Mouse (Mus musculus) ES-E14 (cell line): Measurements from ENCODE around the gene Sh3pxd2a. TPM values are rescaled to one million over a fixed set of nuclear protein-coding genes. Genes with fewer than 3 reads are reported as not detected.

Experiments
- DNase-seq: peaks from one replicate; pipeline ENCODE4 v3.0.0-alpha.2; 2013; ENCODE audit warnings: low read depth, low spot score
- H3K27ac ChIP-seq: 2 replicates; pipeline ENCODE4 v1.5.1; 2012; ENCODE audit warnings: low read depth, mild to moderate bottlenecking, low read length, moderate library complexity, mixed read lengths; ENCODE audit not compliant: poor library complexity, insufficient read depth, severe bottlenecking
- H3K36me3 ChIP-seq: 2 replicates; pipeline ENCODE4 v1.6.1; 2012; ENCODE audit warnings: mild to moderate bottlenecking, low read length, moderate library complexity, mixed read lengths; ENCODE audit not compliant: control insufficient read depth, poor library complexity, insufficient read depth, severe bottlenecking
- H3K4me1 ChIP-seq, 2 experiments: fragments of 150-350 bp in 1 of 2; sonication (generic) in 1 of 2; 2 replicates each; pipeline ENCODE4 v1.6.1; 2012; ENCODE audit warnings: low read length in 2 of 2, mild to moderate bottlenecking in 1 of 2, mixed read lengths in 1 of 2; ENCODE audit not compliant: control insufficient read depth in 2 of 2, insufficient read depth in 2 of 2, poor library complexity in 1 of 2
- H3K4me3 ChIP-seq, 2 experiments: fragments of 150-350 bp in 1 of 2; sonication (generic) in 1 of 2; 2 replicates each; pipeline ENCODE4 v1.5.1; 2012; ENCODE audit warnings: low read length in 2 of 2, low read depth in 1 of 2, mild to moderate bottlenecking in 1 of 2, mixed read lengths in 1 of 2; ENCODE audit not compliant: insufficient read depth in 1 of 2, poor library complexity in 1 of 2, severe bottlenecking in 1 of 2
- H3K9ac ChIP-seq: 2 replicates; pipeline ENCODE4 v1.6.1; 2012; ENCODE audit warnings: low read depth, mild to moderate bottlenecking, low read length, mixed read lengths; ENCODE audit not compliant: poor library complexity, insufficient read depth, severe bottlenecking
- H3K9me3 ChIP-seq: fragments of 150-350 bp; sonication (generic); 2 replicates; pipeline ENCODE4 v1.6.1; 2012; ENCODE audit warnings: low read depth, mild to moderate bottlenecking, low read length; ENCODE audit not compliant: control insufficient read depth, insufficient read depth
- CHD2 ChIP-seq: IDR thresholded peaks from 2 replicates; pipeline ENCODE4 v1.6.1; 2014; ENCODE audit warnings: mild to moderate bottlenecking, low read depth, low read length, inconsistent platforms
- HCFC1 ChIP-seq: IDR thresholded peaks from 2 replicates; pipeline ENCODE4 v1.6.1; 2012; ENCODE audit warnings: low read length, inconsistent platforms, borderline replicate concordance; ENCODE audit not compliant: insufficient read depth
- MAFK ChIP-seq: IDR thresholded peaks from 2 replicates; pipeline ENCODE4 v1.6.1; 2014; ENCODE audit warnings: mild to moderate bottlenecking, low read depth, low read length, inconsistent platforms; ENCODE audit not compliant: insufficient read depth
- ZC3H11A ChIP-seq: IDR thresholded peaks from 2 replicates; pipeline ENCODE4 v1.6.1; 2012; ENCODE audit warnings: low read depth, mild to moderate bottlenecking, inconsistent platforms, low read length, borderline replicate concordance
- ZNF384 ChIP-seq: IDR thresholded peaks from 2 replicates; pipeline ENCODE4 v1.6.1; 2012; ENCODE audit warnings: low read depth, low read length, inconsistent platforms
- in situ Hi-C, 2 experiments: fragments of 600-800 bp; cut with MboI; formaldehyde crosslinking; loops; one replicate each; pipeline ENCODE4 v1.15.1; 2025; ENCODE audit warnings: low sequenced_read_pairs in 2 of 2, inconsistent platforms in 1 of 2; ENCODE audit not compliant: unreplicated experiment in 2 of 2
- total RNA-seq: library from RNA; depleted of rRNA; stranded (reverse); fragments of 300-350 nt; gene quantifications from 2 replicates; pipeline ENCODE4 v1.2.3, GENCODE M21; 2012

Gene Sh3pxd2a
- total RNA-seq, 1 experiment = 13.0 TPM

GRCm38 (mm10) chr19:47390878-47391277 lies 73.3 kb downstream of the Sh3pxd2a start:
- H3K27ac ChIP-seq = no peak overlapping the region

DNA sequence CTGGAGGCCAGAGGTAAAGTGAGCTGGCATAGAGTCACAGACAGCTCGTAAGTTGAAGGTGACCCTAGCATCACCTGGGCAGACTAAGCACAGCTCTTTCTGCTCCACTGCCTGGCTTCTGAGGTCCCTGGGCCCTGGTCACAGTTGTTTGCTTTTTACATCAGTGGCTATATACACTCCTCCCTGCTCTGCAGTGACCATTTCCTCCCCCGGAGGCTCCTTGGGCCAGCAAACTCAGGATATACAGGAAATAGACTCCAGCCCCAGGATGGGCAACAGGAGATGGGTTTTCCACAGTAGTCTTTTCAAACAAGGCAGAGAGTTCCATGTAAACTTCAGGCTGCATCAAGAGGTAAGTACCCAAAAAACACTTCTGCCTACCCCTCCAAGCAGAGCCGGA lies 76.3 kb downstream of the Sh3pxd2a start:
- no peak overlapping the region for H3K9ac ChIP-seq
- H3K27ac ChIP-seq = no peak overlapping the region
- TF ChIP-seq ZC3H11A = no peak
- TF ChIP-seq ZNF384 = no peak
- TF ChIP-seq MAFK = no peak
- TF ChIP-seq HCFC1 = no peak
- no peak for TF ChIP-seq CHD2
- no peak for DNase-seq
- H3K4me1 ChIP-seq = peaks cover 3 to 12% of the 10 kb centered on the region in 2 experiments; a peak in 2 of 4 replicates
- no peaks in the 10 kb centered on the region for H3K9me3 ChIP-seq
- in situ Hi-C loops = no loop called here
- no peak overlapping the region for H3K4me3 ChIP-seq
- H3K36me3 ChIP-seq = peaks cover 4% of the 10 kb centered on the region; the same call in 1 of the 2 replicates

More at GRCm38 (mm10) chr19:47390878-47391277, 73.3 kb downstream of the Sh3pxd2a start:
- TF ChIP-seq ZC3H11A (no peak), CHD2 (no peak), ZNF384 (no peak), HCFC1 (no peak), MAFK (no peak)
- Histone ChIP-seq H3K36me3 (peaks cover 4% of the 10 kb centered on the region; the same call in 1 of the 2 replicates), H3K4me3 (no peak overlapping the region), H3K4me1 (peaks cover 3% of the 10 kb centered on the region in 2 experiments; a peak in 2 of 4 replicates), H3K9ac (no peak overlapping the region), H3K9me3 (no peaks in the 10 kb centered on the region)
- no peak for DNase-seq
- in situ Hi-C loops = no loop called here

GRCm38 (mm10) chr19:47387395-47387794 lies 76.8 kb downstream of the Sh3pxd2a start:
- Histone ChIP-seq H3K36me3 (peaks cover under 1% of the 10 kb centered on the region; the same call in 1 of the 2 replicates), H3K27ac (no peak overlapping the region), H3K9me3 (no peaks in the 10 kb centered on the region), H3K9ac (no peak overlapping the region), H3K4me3 (no peak overlapping the region), H3K4me1 (peaks cover 3 to 12% of the 10 kb centered on the region in 2 experiments; a peak in 2 of 4 replicates)
- in situ Hi-C loops = no loop called here
- no peak for DNase-seq
- TF ChIP-seq HCFC1 = no peak
- no peak for TF ChIP-seq ZC3H11A
- no peak for TF ChIP-seq CHD2
- no peak for TF ChIP-seq ZNF384
- no peak for TF ChIP-seq MAFK

DNA sequence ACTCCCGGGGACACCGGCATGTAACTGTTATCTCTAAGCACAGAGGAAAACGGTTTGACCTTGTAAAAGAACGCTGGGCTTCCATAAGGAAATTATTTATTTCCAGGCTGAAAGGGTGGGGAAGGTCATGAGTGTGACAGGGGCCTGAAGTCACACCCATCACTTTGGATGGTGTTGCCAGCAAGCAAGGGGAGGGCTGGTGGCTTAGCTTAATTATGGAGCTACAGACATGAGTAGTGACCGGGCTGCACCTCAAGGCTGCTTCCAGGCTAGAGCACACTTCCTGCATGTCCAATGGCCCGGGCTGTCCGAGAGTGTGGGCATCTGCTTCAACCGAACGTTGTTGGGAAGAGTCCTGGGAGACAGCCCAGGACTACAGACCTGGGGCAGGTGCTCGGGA lies 78.2 kb downstream of the Sh3pxd2a start:
- Histone ChIP-seq H3K9ac (no peak overlapping the region), H3K9me3 (no peaks in the 10 kb centered on the region), H3K4me1 (peaks cover 3 to 14% of the 10 kb centered on the region in 2 experiments; a peak in 2 of 4 replicates), H3K4me3 (no peak overlapping the region), H3K36me3 (no peaks in the 10 kb centered on the region), H3K27ac (no peak overlapping the region)
- in situ Hi-C loops = no loop called here
- TF ChIP-seq ZNF384 (no peak), ZC3H11A (no peak), HCFC1 (no peak), CHD2 (no peak), MAFK (no peak)
- DNase-seq = no peak
